Mouse (Mus musculus) kidney, adult 2 months (tissue): ENCODE results near the gene Acsf2.

ENCODE experiments used
- CTCF ChIP-seq: fragments of 200-500 bp; conservative IDR thresholded peaks from 2 replicates; pipeline ENCODE4 v1.5.1; 2011; ENCODE audit warnings: low read depth, mild to moderate bottlenecking, control low read depth, low read length, moderate library complexity, mixed read lengths; ENCODE audit not compliant: insufficient read depth, insufficient read length
- POLR2A ChIP-seq: fragments of 200-500 bp; IDR thresholded peaks from one replicate; pipeline ENCODE4 v1.6.1; 2011; ENCODE audit warnings: low read depth, low read length, control low read depth

- TF ChIP-seq POLR2A (no peak), CTCF (no peak)
These were observed 785 bp upstream of the Acsf2 start for GRCm38 (mm10) chr11:94602356-94602955.
